Mouse (Mus musculus) frontal cortex, adult (tissue): Measurements from ENCODE around the gene Mrps17.
"Not testable (repeated sequence)": the region's sequence is repeated elsewhere in the genome, so short reads cannot be mapped to it uniquely, and the experiment has no call there.

Experiments used
- ATAC-seq: cut with Nextera tagmentation; 2 replicates; pipeline ENCODE4 v1.9.2; 2017; ENCODE audit warnings: mild to moderate bottlenecking, moderate library complexity, mixed read lengths; ENCODE audit not compliant: low TSS enrichment

The Mrps17 gene

DNA sequence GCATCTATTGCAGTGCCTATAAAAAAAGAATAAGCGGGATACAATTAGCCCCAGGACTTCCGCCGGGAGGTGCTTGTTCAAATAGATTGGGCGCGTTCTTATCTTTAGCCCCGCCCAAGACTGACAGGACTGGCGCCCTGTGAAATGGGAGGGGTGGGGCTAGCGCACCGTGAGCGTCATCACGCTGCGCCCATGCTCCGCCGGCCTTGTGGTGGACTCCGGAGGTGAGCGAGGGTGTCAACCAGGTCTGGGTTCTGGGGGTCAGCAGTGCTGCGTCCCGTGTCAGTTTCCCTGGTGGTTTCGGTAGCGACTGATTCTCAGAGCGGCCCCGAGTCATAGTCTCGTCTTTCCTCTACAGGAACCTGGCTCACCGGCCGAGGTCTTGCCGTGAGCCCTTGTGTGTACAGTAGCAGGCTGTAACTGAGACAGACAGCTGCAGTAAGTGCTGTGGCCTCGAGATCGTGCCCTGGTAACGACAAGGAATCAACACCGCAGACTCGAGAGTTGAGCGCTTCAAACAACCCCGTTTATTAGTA, at the start of gene Mrps17:
Mrps17 (plus strand) TSS at position 172 of the 536 bp plus-strand sequence.
- peak; percentile 99 for ATAC-seq

DNA sequence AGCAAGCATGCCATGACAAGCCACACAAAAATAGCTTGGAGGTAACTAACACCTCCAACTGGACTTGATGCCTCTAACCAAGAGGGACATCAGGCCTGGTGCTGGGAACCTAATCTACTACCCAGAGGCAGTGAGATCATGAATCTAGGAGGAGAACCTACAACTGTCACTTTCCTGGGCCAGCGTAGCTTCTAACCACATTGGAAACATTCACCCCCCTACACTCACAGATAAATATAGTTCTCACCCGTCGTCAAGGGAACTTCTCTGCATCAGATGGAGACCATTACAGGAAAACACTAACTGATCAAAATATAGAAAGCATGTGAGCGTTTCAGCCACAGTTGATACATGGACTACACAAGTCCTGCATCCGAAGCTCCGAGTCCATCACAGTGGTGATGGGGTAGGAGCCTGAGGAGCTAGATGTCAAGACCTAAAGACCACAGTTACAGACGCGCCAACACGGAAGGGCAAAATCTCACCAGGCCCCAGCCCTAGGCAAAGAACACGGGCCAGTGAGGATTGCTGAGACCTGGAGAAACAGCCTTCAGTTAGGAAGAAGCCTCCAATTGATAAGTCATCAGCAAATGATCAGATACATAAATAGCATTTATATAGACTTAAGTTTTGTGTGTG, 48.9 kb upstream of the Mrps17 start:
- ATAC-seq: peak; percentile 54; the same call in 1 of the 2 replicates

DNA sequence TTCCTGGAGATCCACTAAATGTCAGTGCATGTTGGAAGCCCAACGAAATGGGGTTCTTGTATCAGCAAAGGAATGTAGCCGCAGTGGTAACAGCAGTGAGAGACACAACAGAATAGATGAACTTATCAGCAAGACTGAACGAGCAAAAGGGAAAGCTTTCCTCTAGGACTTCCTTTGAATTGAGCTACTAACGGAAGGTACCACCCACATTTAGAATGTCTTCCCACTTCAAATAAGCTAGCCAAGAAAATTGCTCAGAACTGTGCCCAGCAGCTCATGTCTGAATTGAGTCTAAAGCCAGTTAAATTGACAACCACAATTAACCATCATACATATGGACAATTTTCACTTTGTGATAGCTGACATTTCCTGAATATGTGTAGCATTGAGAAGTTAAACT, 47.4 kb upstream of the Mrps17 start:
- ATAC-seq: peak; percentile 58; the same call in 1 of the 2 replicates

DNA sequence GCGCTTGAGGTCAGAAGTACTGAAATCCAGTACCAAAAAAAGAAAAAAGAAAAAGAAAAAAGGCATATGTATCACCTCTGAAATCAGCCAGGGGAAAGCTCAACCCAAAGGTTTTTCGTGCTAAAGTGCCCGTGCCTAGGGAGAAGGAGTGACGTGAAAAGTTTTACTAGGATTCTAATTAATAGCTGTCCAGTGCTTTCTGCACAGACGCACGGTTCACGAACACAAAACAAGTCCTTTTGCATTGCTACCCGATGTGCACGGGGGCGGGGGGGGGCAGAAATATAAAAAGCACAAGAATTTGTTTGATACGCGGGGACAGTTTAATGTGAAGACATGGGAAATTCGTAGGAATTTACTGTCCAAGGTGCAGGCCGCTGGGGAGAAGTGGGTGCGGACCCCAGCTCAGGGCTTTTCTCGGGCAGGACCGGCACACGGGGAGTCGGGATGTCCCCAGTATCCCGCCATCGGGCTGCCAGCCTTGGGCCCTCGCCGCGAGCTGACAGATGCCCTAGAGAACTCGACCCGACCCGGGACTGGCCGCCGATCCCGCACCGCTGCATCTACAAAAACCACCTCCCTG, 45.8 kb upstream of the Mrps17 start:
- ATAC-seq: peak; percentile 22; the same call in 1 of the 2 replicates

DNA sequence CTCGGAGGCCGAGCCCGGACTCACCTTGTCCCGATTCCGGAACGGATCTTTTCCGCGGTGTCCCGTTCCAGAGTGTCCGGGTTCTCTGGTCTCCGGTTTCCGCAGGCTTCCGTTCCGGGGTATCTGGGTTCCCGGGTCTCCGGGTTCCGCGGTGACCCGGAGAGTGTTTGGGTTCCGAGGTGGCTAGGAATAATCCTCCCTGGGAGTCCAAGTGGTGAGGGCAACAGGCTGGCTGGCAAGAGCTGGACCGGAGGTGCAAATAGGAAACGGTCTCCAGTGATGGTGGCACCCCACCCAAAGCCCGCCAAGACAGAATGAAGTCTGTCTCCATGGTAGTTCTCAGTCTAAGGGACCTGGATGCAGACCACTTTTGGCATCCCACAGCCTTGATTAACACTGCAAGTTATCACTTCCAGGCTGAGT, 45.2 kb upstream of the Mrps17 start, which contains the start of gene Zfp11:
Zfp11 (minus strand) TSS at position 64 of the 423 bp plus-strand sequence.
- peak; percentile 87 for ATAC-seq

DNA sequence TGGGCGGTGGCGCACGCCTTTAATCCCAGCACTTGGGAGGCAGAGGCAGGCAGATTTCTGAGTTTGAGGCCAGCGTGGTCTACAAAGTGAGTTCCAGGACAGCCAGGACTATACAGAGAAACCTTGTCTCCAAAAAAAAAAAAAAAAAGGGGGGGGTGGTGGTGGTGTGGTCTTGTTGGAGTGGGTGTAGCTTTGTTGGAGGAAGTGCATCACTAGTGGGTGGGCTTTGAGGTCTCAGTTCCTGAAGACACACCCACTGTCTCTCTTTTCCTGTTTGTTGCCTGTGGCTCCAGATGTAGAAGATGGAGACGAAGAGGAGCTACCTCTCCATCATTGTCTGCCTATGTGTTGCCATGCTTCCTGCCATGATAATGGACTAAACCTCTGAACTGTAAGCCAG, 30.2 kb upstream of the Mrps17 start:
- ATAC-seq: not testable (repeated sequence)

DNA sequence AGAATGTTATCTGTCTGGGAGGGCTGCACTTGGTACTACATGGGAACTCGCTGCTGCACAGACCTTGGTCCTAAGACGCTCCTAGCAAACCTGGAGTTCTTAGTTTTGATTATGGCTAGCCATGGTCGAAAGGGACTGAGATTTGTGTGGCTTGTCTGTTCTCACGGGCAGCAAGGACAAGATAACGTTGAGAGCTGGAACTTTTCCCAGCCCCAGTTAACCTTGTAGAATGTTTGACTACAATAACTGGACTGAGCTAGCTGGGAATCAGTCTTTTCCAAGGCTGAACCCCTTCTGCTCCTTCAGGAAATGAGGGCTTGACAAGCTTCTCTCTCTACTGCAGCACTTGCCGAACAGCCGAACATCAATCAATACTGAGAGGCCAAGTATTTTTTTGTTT, 27.7 kb upstream of the Mrps17 start:
- no peak for ATAC-seq

DNA sequence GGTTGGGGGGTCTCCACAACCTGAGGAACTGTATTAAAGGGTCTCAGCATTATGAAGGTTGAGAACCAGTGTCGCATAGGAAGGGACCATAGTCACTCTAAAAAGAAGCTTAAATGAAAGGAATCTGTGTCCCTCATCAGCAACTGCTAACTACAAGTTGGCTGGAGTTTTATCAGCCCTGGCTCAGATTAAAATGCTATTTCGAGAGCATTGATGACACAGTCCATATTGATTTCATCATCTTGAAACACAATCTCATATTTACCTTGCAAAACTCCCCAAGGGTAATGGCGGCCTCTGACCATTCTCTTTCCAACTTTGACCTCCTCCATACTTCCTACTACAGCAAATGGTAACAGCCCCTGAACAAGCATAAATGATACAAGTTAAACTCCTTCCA, 24.8 kb upstream of the Mrps17 start:
- ATAC-seq: no peak

DNA sequence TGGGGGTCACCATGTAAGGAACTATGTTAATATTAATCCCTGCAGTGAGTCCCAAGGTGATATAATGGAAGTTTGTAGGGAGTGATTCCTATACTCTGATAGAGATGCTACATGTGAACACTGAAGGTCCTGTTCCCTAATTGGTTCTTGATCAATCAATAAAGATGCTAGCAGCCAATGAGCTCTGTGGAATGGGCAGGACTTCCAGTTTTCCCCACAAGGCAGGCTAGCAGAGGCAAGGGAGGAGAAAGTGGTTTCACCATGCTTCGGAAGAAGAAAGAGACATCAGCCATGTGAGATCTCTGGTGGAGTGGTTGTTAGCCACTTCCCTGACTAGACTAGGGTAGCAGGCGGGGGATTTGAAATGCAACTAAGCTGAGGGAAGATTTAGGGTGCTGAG, 14.8 kb upstream of the Mrps17 start:
- no peak for ATAC-seq

DNA sequence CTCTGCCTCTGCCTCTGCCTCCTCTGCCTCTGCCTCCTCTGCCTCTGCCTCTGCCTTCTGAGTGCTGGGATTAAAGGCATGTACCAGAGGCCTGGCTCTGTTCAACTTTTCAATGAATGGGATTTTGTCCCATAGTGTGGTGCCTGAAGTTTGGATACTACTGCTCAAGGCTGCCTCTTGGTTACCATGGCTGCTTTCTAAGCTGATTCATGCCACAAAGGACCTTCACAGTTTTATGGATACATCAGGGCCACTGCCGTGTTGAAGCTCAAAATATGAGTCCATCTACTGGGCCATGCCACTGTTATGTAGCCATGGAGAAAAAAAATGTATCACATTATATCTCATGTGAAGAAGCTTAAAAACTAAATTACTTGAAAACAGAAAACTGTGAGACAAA, 13.6 kb upstream of the Mrps17 start:
- no peak for ATAC-seq

DNA sequence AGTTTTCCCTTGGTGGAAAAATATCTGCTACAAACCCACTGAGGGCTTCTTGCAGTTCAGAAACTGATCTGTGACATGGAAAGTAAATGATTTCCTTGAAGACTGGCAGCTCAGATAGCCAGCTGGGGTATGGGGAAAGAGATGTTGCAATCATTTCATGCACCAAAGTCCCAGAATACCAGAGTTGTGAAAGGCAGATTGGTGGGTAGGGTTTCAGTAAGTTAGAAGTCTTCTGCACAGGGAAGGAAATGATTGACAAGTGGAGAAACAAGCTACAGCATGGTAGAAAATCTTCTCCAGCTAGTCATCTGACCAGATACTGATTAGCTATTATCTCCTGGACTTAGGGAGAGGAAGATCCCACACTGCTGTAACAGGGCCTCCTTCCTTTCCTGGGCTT, 11.9 kb upstream of the Mrps17 start:
- ATAC-seq: no peak

DNA sequence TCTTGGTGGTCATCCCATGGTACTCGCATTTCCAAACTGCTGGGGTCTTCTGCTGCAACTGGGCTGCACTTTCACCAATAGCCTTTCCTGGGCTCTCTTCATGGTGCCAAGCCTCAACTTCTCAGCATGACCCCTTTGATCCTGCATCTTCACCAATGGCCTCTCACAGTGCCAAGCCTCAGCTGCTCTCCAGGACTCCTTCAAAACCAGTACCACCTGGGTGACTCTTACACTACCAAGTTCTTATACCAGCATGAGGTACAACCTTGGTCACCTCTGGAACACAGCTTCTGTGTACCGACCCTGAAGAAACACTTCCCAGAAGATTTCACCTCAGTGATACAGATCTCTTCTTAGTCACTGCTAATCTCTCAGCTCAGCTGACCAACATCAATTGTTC, 6.9 kb upstream of the Mrps17 start, which contains the start of gene Sept14:
Sept14 (minus strand) TSS at position 101 of the 400 bp plus-strand sequence.
- no peak for ATAC-seq

DNA sequence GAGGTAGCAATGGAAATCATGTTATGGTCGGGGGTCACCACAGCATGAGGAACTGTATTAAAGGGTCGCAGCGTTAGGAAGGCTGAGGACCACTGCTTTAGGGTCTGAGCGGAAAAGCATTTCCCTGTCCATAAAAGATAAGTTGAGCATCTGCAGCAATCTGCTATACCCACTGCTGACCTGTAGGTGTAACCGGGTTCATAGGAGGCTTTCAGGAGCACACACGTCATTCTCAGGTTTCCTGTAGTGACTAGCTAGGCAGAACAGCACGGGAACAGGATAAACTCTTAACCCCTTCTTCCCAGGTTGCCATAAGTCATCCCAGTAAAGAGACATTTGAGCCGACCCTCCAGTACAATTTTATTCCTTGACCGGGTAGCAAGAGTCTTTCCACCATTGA, 1.7 kb downstream of the Mrps17 start:
- no peak for ATAC-seq

DNA sequence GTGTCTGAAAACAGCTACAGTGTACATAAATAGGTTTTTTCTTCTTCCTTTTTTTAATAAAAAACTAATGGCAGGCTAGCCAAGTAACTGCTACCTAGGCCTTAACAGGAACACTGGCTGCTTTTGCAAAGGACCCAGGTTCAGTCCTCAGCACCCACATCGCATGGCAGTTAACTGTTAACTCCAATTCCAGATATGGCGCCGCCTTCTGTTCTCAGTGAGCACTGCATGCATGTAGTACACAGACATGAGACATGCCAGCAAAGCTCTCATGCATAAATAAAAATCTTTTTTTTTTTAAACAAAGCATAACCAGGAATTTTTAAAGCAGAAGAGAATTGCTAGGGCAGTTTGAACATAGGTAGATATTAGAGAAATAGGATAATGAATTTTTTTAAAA, 4.9 kb downstream of the Mrps17 start:
- no peak for ATAC-seq

DNA sequence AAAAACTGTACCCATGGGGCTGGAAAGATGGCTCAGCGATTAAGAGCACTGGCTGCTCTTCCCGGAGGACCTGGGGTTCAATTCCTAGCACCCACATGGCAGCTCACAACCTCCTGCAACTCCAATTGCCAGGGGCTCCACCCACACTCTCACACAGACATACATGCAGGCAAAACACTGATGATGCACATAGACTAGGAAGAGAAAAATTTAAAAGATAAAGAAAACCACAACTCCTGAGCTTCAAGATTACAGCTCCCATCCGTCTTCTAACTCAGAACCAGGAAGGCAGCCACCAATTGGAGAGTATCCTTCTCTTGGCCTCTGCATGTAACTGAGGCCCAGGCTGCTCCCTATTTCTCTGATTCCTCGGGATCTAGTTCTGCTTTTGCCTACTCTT, 9.0 kb downstream of the Mrps17 start:
- ATAC-seq: no peak

DNA sequence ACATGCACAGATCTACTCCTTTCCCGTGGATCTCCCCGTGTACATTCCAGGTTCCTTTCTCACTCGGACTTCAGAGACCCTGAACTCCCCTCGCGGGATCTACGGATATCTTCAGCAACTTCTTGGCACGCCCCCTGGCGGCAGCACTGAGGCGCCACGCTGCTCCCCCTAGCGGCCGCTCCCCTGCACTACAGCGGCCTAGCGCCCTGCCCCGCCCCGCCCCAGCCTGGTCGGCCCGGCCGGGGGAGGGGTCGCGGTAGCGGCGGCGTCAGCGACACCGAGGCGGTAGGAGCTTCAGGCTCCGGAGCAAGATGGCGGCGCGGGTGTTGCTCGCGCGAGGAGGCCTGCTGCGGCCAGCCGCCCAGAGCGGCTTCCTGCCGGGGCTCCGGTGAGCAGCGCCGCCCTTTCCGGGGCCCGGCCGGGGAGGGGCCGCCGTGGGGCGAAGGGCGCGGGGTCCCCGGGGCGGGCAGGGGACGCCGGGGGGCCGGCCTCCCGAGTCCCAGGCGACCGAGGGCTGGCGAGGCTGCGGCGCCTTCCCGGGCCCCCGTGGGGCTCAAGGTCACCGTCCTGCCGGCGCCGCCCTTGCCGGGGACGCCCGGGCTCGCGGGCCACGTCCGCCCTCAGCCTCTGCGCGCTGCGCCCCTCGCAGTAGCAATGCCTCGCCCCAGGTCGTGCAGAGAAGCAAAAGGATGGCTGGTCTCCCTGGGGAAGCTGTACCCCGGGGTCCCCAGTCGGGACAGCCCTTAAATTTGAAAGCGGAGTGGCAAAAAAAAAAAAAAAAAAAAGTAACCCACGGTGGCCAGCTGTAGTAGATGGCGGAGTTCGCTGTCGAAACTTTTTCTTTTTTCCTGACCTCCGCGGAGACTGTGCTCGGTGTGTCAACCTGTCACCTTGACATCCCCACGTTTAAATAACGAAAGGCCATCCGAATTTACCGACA, 9.8 kb downstream of the Mrps17 start, which contains the start of gene Nipsnap2:
Nipsnap2 (plus strand) TSS at position 230 of the 940 bp plus-strand sequence.
- ATAC-seq: peak; percentile 90

DNA sequence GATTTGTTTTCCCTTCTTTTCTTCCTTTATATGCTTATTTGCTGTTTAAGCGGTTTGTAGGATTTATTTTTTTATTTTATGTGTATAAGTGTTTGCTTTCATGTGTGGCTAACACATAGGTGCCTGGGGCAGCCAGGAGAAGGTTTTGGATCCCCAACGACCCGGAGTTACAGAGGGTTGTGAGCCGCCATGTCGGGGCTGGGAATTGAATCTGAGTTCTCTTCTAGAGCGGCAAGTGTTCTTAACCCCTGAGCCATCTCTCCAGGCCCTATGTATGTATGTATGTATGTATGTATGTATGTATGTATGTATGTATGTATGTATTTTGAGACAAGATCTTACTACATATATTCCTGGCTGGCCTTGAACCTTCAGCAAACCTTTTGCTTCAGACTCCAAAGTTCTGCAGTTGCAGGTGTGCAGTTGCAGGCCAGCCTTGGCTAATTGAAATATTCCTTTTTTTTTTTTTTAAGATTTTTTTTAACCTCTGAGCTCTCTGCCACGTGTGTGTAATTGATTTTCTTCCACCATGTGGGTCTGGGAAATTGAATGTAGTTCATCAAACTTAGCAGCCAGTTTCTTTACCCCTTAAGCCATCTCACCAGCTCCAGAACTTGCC, 10.6 kb downstream of the Mrps17 start:
- ATAC-seq: no peak

DNA sequence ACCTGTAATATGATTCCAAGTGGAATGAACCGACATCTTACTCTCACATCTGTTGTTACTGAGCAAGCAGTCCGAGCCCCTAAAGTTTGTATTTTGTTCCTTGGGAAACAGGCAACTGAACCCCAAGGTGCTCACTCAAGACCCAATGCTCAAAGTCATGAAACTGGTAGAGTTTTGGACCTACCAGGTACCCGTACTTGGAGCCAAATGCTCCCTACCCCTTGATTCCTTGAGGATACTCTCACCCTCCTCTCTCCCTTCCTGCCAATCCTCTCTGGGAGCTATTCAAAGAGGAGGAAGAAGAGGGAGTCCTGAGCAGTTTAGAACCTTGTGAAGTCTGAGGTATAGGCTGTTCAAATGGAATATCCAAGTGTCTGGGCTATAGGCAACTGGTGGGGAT, 11.5 kb downstream of the Mrps17 start:
- no peak for ATAC-seq

DNA sequence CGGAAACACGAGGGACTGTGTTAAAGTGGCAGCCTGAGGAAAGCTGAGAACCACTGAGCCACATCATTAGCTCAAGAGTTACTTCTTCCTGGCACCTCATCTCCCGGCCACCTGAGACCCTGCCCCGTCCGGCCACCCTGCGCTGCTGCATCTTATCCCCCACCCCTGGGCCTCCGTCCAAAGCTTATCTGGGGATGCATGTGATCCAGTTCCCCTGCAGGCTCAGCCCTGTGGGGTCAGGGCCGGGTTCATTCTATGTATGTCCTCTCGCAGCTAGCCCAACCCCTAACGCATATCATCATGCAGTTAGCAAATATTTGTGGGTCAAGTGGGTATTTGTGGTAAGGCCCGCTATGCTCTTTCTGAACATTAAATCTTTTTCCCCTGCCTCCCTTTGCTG, 14.0 kb downstream of the Mrps17 start:
- ATAC-seq: no peak

DNA sequence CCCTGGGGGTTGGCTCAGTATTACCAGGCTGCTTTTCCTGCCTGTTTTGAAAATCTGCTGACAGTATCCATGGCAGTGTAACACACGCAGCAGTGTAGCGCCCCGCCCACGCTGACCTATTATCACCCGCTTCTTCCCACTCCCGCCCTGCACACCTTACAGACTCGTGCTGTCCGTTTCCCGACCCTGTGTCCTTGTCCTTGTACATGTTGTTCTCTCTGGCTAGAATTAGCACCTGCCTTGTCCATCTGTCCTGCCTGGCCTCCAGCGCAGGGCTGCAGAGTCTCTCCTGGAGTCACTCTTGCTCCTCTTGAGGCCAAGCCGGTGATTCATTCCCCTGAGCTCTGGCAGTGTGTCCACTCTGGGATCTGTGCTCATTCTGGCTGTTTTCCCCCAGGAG, 15.0 kb downstream of the Mrps17 start:
- ATAC-seq: no peak

DNA sequence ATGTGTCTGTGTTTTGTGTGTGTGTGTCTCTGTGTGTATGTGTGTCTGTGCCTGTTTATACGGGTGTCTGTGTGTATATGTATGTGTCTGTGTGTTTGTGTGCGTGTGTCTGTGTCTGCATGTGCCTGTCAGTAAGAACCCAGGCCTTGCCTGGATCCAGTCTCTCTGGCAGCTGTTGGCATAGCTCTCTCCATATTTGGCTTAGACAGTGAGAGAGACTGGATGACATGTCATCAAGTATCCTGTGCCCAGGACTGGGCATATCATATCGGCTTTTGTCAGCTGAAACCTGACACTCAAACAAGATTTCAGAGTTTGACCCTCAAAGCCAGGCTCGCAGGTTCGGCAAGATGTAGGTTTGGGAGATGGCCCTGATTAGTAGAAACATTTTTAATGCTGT, 15.7 kb downstream of the Mrps17 start:
- ATAC-seq: no peak

DNA sequence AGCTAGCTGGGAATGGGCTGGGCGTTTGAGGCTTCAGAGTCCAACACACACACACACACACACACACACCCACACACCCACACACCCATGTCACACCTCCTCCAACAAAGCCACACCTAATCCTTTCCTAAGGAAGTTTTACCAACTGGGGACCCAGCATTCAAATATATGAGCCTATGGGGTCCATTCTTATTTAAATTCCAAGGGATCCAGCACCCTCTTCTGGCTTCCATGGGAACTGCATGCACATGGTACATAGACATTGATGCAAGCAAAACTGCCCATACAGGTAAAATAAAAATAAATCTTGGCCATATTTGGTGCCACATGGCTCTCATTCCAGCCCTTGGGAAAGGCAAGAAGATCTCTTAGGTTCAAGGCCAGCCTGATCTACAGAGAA, 25.7 kb downstream of the Mrps17 start:
- ATAC-seq: no peak
